Mouse (Mus musculus): ENCODE data around the gene Gm49325.
"Not testable (repeated sequence)": the region's sequence is repeated elsewhere in the genome, so short reads cannot be mapped to it uniquely, and the experiment has no call there.

The Gm49325 gene

GRCm38 (mm10) chr10:77682994-77683393, 77.0 kb downstream of the Gm49325 start:
- no peak for DNase-seq (ENCODE audit: low spot score in 2 of 2)

- DNase-seq (ENCODE audit: low spot score in 2 of 2): no peak
Measured at GRCm38 (mm10) chr10:77684181-77684580, 78.2 kb downstream of the Gm49325 start.

- DNase-seq (ENCODE audit: low spot score in 2 of 2): no peak
Measured at GRCm38 (mm10) chr10:77685895-77686664, 80.1 kb downstream of the Gm49325 start, which contains the start of gene Tspear. Gene Tspear, plus strand, starts transcription at chr10:77686569.

- DNase-seq (ENCODE audit: low spot score in 2 of 2): no peak
Measured at GRCm38 (mm10) chr10:77687021-77687420, 81.0 kb downstream of the Gm49325 start.

DNA sequence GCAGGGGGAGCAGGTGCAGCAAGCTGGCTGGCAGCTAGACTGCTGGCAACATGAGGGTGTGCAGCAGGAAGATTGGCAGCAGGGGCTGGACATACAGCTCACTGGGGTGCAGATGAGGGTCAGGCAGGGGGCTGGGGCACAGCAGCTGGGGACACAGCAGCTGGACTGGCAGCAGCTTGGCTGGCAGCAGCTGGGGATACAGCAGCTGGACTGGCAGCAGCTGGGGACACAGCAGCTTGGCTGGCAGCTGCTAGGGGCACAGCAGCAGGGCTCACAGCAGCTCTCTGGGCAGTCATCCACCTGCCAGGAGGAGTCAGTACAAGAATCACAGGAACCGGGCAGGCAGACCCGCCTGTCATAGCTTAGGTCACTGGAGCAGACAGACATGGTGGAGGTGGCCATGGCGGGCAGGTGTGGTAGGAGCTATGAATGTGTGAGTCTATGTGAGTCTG, 84.4 kb downstream of the Gm49325 start, which contains the start of gene Gm19402:
Gene Gm19402 (minus strand): TSS at position 402 of the 452 bp plus-strand sequence.
- DNase-seq (ENCODE audit: low spot score in 2 of 2): not testable (repeated sequence)

All from spleen, postnatal 14 days (tissue).